Mouse (Mus musculus) embryonic facial prominence, embryonic 11.5 days (tissue): ENCODE measurements around the gene Dhx35. TPM values are rescaled to one million over a fixed set of nuclear protein-coding genes. Genes with fewer than 3 reads are reported as not detected.
A peak's percentile ranks its signal among the peaks of the same experiment; 100 is the strongest.

Experiments
- ATAC-seq: fragments of 200-750 bp; cut with Nextera tagmentation; replicated peaks from 2 replicates; pipeline ENCODE4 v1.8.0; 2017; ENCODE audit warnings: low read depth; ENCODE audit not compliant: insufficient number of reproducible peaks, low FRiP score, low TSS enrichment
- DNase-seq: peaks from one replicate; pipeline ENCODE4 v3.0.0-alpha.2; 2015; ENCODE audit warnings: low spot score
- H3K27ac ChIP-seq: fragments of 300-500 bp; sonication (generic); replicated peaks from 2 replicates; pipeline ENCODE4 v1.5.1; 2014; ENCODE audit warnings: mild to moderate bottlenecking, low read depth, low read length, control low read depth
- H3K27me3 ChIP-seq: fragments of 300-500 bp; sonication (generic); 2 replicates; pipeline ENCODE4 v1.6.1; 2014; ENCODE audit warnings: mild to moderate bottlenecking, low read length, moderate library complexity, mixed read lengths; ENCODE audit not compliant: control insufficient read depth, insufficient read depth
- H3K36me3 ChIP-seq: fragments of 300-500 bp; sonication (generic); replicated peaks from 2 replicates; pipeline ENCODE4 v1.6.1; 2014; ENCODE audit warnings: low read depth, mild to moderate bottlenecking, low read length, moderate library complexity, mixed read lengths; ENCODE audit not compliant: control insufficient read depth, insufficient read depth
- H3K4me1 ChIP-seq: fragments of 300-500 bp; sonication (generic); 2 replicates; pipeline ENCODE4 v1.6.1; 2014; ENCODE audit warnings: low read length, mixed read lengths; ENCODE audit not compliant: control insufficient read depth, insufficient read depth
- H3K4me2 ChIP-seq: fragments of 300-500 bp; sonication (generic); 2 replicates; pipeline ENCODE4 v1.6.1; 2014; ENCODE audit warnings: low read depth, mild to moderate bottlenecking, control low read depth, low read length, moderate library complexity
- H3K4me3 ChIP-seq: fragments of 300-500 bp; sonication (generic); 2 replicates; pipeline ENCODE4 v1.5.1; 2014; ENCODE audit warnings: low read depth, low read length, control low read depth
- H3K9ac ChIP-seq: fragments of 300-500 bp; sonication (generic); replicated peaks from 2 replicates; pipeline ENCODE4 v1.6.1; 2014; ENCODE audit warnings: mild to moderate bottlenecking, control low read depth, low read length
- H3K9me3 ChIP-seq: fragments of 300-500 bp; sonication (generic); replicated peaks from 2 replicates; pipeline ENCODE4 v1.6.1; 2016; ENCODE audit warnings: mild to moderate bottlenecking, low read length, inconsistent platforms, mixed read lengths; ENCODE audit not compliant: control insufficient read depth
- WGBS: fragments of 180-500 bp; shearing (Covaris S2); extraction: QIAGEN DNeasy Blood & Tissue Kit; methylation state at CpG from one replicate; pipeline ENCODE4 v1.1.7; 2014; 5-methylcytosine and 5-hydroxymethylcytosine counted together
- polyA plus RNA-seq: library from polyadenylated mRNA; unstranded; fragments of >200 nt; fragmentation: Nextera tagmentation; extraction: Ambion mirVana; gene quantifications from 2 replicates; pipeline ENCODE4 v1.2.1, GENCODE M21; 2014

Dhx35 gene
- polyA plus RNA-seq, 1 experiment from 2014 or later, result 15.6 TPM

DNA sequence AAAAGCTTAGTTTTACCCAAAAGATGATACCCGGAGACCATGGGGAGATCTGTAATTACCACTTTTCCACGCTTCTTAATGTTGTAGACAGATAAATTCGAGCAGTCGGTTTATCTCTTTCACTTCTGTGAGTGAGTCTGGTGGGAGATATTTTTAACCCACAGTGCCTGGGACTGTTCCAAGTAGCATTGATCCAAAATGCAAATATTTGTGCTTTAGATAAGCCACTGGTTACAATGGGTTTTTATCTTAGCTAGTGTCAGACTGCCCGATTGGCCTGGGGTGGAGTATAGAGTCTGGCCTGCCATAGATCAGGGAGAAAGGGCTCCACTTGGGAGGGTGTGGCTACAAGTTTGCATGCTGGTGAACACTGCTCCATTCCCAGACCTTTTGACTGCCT is 25.8 kb upstream of the Dhx35 start:
- Histone ChIP-seq H3K4me3 (peak overlapping the region; percentile 79), H3K4me2 (peak overlapping the region; percentile 86), H3K27me3 (no peaks in the 10 kb centered on the region), H3K9me3 (no peaks in the 10 kb centered on the region), H3K4me1 (no peaks in the 10 kb centered on the region; the same call in 1 of the 2 replicates), H3K27ac (no peak overlapping the region), H3K36me3 (no peaks in the 10 kb centered on the region; the same call in 1 of the 2 replicates), H3K9ac (peak overlapping the region; percentile 75)
- WGBS, result 5% methylated on average over 5 of the region's 5 CpGs
- ATAC-seq, result no peak
- peak; percentile 19 for DNase-seq

DNA sequence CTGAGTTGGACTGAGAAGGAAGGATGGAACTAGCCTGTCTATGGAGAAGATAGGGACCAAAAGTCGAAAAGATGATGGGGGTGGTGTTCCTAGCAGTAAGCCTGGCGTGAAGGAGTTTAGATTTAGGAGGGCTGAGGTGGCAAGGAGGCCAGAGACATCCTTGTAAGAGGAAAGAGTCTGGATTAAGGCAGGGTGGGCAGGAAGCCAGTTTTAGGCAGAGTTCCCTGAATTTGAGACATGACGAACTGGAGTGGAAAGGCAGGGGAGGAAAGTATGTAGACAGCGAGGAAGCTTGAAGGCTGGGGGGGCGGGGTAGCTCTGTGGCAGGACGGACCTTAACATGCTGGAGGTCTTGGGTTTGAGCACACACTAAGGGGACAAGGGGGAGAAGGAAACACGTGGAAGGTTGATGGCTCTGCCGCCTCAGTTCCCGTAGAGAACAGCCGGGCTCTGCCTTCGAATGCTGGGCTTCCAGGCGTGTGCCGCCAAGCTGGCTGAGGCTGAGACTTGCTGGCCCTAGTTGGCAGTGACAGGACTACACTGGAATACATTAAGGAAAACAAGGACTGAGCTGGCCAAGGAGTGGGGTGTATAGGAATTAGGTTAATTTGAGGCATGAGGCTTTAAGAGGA is 24.4 kb upstream of the Dhx35 start:
- DNase-seq (no peak), ATAC-seq (no peak)
- H3K9ac ChIP-seq, result peak overlapping the region; percentile 37; the same call in 1 of the 2 replicates
- no peaks in the 10 kb centered on the region; the same call in 1 of the 2 replicates for H3K4me1 ChIP-seq
- H3K36me3 ChIP-seq, result no peaks in the 10 kb centered on the region; the same call in 1 of the 2 replicates
- 58% methylated on average over 13 of the region's 13 CpGs for WGBS
- peak overlapping the region; percentile 79 for H3K4me3 ChIP-seq
- peak overlapping the region; percentile 86 for H3K4me2 ChIP-seq
- no peak overlapping the region for H3K27ac ChIP-seq
- no peaks in the 10 kb centered on the region for H3K9me3 ChIP-seq
- no peaks in the 10 kb centered on the region for H3K27me3 ChIP-seq

DNA sequence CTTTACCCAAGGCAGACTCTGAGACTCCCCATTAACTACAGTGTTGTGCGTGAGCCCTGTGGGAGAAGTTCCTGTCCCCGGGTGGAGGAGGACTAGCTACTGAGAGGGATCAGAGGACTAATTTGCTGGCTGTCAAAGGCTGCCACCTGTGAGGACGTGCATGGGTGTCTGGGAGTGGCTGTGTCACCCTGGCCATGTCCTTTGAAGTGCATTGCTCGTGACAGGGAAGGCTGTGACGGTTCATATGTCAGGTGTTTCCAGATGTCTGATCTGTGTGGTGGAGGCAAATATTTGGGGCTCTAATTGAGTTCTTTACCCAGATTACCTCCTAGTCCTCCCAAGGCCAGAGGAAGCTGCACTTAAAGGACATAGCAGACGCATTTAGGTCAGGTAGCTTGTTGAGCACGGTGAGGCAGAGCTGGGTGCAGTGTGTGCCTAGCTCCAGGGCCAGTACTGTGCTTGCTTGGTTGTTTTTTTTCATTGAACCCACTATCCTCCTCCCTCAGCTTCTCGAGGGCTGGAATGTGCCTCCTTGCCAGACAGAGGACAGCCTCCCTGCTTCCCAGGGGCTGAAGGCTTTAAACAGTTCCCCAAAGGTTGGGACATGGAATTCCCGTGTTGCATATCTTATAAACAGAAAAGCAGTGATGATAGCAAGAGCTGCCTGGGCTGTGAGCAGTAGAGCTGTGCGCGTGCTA is 23.4 kb upstream of the Dhx35 start:
- Histone ChIP-seq H3K4me1 (no peaks in the 10 kb centered on the region; the same call in 1 of the 2 replicates), H3K9ac (no peak overlapping the region), H3K36me3 (no peaks in the 10 kb centered on the region; the same call in 1 of the 2 replicates)

DNA sequence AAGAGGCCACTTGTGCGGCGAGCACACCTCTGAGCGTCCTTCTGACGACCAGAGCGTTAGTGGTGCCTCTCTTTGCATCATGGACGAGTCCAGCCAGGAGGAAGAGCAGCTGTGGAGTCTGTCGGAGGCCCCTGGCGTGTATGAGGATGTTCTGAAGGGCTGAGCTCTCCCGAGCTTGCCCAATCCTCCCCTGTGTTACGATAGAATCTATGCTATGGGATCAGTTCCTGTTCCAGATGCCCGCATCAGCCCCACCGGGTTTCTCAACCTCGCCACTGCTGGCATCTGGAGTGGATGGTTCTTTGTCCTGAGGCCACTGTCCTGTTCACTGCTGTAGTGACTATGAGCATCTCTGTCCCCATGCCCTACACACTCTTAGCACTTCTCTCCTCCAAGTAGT is 21.8 kb upstream of the Dhx35 start:
- H3K36me3 ChIP-seq, result no peaks in the 10 kb centered on the region; the same call in 1 of the 2 replicates
- ATAC-seq (no peak), DNase-seq (no peak)
- H3K27me3 ChIP-seq, result no peaks in the 10 kb centered on the region
- H3K27ac ChIP-seq, result no peak overlapping the region
- H3K4me1 ChIP-seq, result no peaks in the 10 kb centered on the region; the same call in 1 of the 2 replicates
- H3K4me3 ChIP-seq, result no peak overlapping the region
- no peak overlapping the region for H3K4me2 ChIP-seq
- H3K9ac ChIP-seq, result no peak overlapping the region
- 89% methylated on average over 13 of the region's 13 CpGs for WGBS
- H3K9me3 ChIP-seq, result no peaks in the 10 kb centered on the region

More for the DNA sequence above, 23.4 kb upstream of the Dhx35 start:
- Histone ChIP-seq H3K4me2 (no peak overlapping the region), H3K27ac (no peak overlapping the region), H3K4me3 (no peak overlapping the region), H3K9me3 (no peaks in the 10 kb centered on the region), H3K27me3 (no peaks in the 10 kb centered on the region)
- ATAC-seq, result no peak
- 54% methylated on average over 11 of the region's 11 CpGs for WGBS
- DNase-seq, result no peak

DNA sequence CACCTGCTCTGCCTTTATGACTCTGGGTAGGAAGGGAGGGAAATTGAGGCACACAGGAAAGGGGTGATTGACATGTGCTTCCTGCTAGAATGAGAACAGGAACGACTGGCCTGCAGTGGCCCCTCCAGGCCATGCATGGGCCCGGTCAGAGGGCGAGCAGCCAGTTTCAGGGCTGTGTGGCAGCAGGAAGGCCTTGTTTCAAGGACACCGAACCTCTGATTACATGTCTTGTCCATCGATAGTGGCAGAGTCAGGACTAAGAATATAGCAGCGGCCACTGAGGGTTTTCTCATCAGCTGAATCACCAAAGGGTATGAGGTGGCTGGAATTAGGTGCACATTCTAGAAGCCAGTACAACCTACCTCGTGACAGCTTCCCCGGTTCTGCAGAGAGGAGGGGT is 19.7 kb upstream of the Dhx35 start:
- DNase-seq, result no peak
- Histone ChIP-seq H3K4me1 (no peaks in the 10 kb centered on the region; the same call in 1 of the 2 replicates), H3K9ac (no peak overlapping the region), H3K27me3 (no peaks in the 10 kb centered on the region), H3K27ac (no peak overlapping the region), H3K36me3 (no peaks in the 10 kb centered on the region; the same call in 1 of the 2 replicates), H3K4me2 (no peak overlapping the region), H3K4me3 (no peak overlapping the region), H3K9me3 (no peaks in the 10 kb centered on the region)
- ATAC-seq, result no peak
- 71% methylated on average over 8 of the region's 8 CpGs for WGBS

DNA sequence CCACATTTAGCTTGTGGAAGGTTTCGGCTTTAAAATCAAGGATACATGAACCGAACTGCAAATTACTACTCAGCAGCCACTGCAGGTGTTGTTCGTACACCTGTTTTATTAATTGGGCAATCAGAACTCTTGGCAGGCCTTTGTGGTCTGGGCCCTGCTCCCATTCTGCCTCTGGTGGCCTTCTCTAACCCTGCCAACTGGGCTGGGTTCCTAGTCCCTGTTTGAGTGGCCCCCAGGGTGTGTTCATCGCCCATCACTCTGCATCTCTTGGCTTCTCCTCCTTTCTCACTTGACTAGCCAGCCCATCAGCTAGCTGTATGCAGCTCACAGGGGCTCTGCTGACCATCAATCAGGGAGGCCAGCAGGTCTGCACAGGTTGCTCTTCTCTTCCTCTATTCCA is 17.9 kb upstream of the Dhx35 start:
- no peak overlapping the region for H3K27ac ChIP-seq
- no peak for ATAC-seq

DNA sequence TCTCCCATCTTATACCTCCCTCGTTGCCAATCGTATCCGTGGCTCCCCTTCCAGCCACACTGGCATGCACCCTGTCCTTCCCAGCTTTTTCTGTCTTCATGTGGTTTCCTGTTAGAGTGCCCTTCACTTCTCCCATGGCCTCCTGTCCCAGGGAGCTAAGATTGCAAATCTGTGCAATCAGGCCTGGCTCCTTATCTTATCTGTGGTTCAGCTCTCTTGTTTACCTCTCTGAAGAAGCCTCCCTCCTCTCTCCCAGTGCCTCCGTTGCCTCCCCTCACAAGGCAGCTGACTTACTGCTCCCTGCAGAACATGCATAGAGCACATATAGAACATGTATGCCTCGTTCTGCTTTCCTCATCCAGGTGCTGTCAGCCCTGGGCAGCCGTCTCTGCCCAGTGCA is 17.1 kb upstream of the Dhx35 start:
- no peak for ATAC-seq
- peaks cover 3% of the 10 kb centered on the region for H3K36me3 ChIP-seq

More for the DNA sequence above, 17.9 kb upstream of the Dhx35 start:
- no peak overlapping the region for H3K4me2 ChIP-seq
- 94% methylated on average over 4 of the region's 4 CpGs for WGBS
- DNase-seq, result no peak
- peaks cover 3% of the 10 kb centered on the region for H3K36me3 ChIP-seq
- no peak overlapping the region for H3K4me3 ChIP-seq
- H3K9ac ChIP-seq, result no peak overlapping the region
- no peaks in the 10 kb centered on the region for H3K27me3 ChIP-seq
- H3K9me3 ChIP-seq, result no peaks in the 10 kb centered on the region
- H3K4me1 ChIP-seq, result no peaks in the 10 kb centered on the region; the same call in 1 of the 2 replicates

DNA sequence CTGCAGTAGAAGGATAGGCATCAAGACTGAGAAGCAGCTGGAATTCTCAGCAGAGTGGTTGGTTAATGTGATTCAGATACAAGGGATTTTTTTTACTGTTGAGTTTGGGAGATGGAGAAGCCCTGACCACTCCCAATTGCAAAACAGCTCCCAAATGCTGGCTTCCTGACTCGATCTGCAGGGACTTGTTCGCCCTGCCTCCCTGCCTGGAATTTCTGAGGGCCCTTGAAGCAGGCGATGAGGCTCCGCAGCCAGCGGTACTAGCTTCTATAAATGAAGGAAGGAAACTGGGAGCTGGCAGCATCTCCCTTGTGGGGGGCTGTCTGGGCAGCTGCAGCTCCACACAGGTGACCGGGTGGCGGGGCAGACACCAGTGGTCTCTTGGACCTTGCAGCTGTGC is 16.3 kb upstream of the Dhx35 start:
- no peaks in the 10 kb centered on the region for H3K9me3 ChIP-seq
- H3K27me3 ChIP-seq, result no peaks in the 10 kb centered on the region
- H3K36me3 ChIP-seq, result peaks cover 3% of the 10 kb centered on the region; the same call in 1 of the 2 replicates
- no peak for ATAC-seq
- 74% methylated on average over 7 of the region's 7 CpGs for WGBS
- H3K4me2 ChIP-seq, result no peak overlapping the region
- H3K27ac ChIP-seq, result no peak overlapping the region
- H3K4me1 ChIP-seq, result no peaks in the 10 kb centered on the region; the same call in 1 of the 2 replicates
- no peak for DNase-seq
- H3K9ac ChIP-seq, result no peak overlapping the region
- no peak overlapping the region for H3K4me3 ChIP-seq

More for the DNA sequence above, 17.1 kb upstream of the Dhx35 start:
- H3K4me2 ChIP-seq, result no peak overlapping the region
- H3K27me3 ChIP-seq, result no peaks in the 10 kb centered on the region
- H3K27ac ChIP-seq, result no peak overlapping the region
- H3K4me1 ChIP-seq, result no peaks in the 10 kb centered on the region; the same call in 1 of the 2 replicates
- H3K9me3 ChIP-seq, result no peaks in the 10 kb centered on the region
- no peak overlapping the region for H3K4me3 ChIP-seq
- H3K9ac ChIP-seq, result no peak overlapping the region
- DNase-seq, result no peak
- 81% methylated on average over 6 of the region's 6 CpGs for WGBS
